Mouse (Mus musculus) heart, adult 11 months (tissue): ENCODE measurements around the gene Il17rd.

Experiments
- DNase-seq: peaks from one replicate; pipeline ENCODE4 v3.0.0; 2022

Il17rd gene

GRCm38 (mm10) chr14:27048231-27048956 is 9.7 kb downstream of the Il17rd start:
- no peak for DNase-seq

DNA sequence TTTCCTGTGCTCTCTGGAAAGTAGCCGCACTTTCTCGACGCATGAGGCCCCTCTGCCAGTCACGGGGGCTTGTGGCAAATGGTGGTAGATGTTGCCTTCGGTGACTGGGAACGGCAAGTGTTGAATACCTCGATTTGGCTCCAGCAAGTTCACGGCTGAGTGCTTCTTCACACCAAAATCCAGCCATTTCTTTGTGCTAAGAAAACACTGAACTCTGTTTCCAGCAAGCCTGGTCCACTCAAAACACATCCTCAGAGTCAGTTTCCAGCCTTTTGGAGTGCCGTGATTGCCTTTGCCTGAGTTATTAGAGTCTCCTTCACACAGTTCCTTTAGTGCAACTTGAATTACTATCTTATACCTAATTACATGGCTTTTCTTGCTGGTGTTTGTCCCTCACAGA is 11.3 kb downstream of the Il17rd start:
- no peak for DNase-seq

- DNase-seq: no peak
These were observed 12.1 kb downstream of the Il17rd start for GRCm38 (mm10) chr14:27050560-27051510.

DNA sequence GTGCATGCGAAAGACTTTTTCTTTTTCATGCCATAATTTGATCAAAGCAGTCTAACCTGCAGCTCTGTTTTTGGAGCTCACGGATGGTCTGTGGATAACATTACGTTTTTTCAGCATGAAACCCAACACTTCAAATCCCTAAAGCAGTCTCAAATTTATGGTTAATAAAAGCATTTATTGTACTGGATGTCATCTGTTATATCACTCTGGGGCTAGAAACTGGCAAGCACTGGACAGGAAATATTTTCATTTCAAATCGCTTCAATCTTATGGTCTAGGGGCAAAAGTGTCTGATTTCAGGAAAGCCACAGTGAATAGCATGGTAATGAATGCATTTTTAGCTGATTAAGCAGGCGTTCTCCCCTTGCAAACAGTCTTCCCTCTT is 12.8 kb downstream of the Il17rd start:
- DNase-seq: no peak

GRCm38 (mm10) chr14:27058535-27059223 is 19.9 kb downstream of the Il17rd start:
- DNase-seq: no peak

DNA sequence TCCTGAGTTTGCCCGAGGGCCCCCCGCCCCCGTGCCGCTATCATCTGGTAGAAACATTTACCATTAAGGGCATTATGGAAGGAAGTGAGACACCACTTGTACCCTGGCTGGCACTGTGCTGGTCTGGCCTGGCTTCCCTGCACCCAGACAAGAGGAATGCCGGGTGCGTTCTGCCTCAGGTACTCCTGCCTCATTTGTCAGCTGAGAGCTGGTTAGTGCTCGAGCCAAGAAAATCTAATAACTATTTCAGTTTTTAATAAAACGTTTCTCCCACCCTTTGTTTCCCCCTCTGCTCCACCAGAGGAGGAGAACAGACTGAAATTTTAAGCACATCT is 20.4 kb downstream of the Il17rd start:
- peak; percentile 89 for DNase-seq

GRCm38 (mm10) chr14:27063338-27063737 is 24.6 kb downstream of the Il17rd start:
- no peak for DNase-seq

GRCm38 (mm10) chr14:27066171-27066929 is 27.6 kb downstream of the Il17rd start:
- peak; percentile 96 for DNase-seq

GRCm38 (mm10) chr14:27067866-27068271 is 29.1 kb downstream of the Il17rd start:
- no peak for DNase-seq

- DNase-seq: no peak
These were observed 30.8 kb downstream of the Il17rd start for GRCm38 (mm10) chr14:27069434-27070097.

DNA sequence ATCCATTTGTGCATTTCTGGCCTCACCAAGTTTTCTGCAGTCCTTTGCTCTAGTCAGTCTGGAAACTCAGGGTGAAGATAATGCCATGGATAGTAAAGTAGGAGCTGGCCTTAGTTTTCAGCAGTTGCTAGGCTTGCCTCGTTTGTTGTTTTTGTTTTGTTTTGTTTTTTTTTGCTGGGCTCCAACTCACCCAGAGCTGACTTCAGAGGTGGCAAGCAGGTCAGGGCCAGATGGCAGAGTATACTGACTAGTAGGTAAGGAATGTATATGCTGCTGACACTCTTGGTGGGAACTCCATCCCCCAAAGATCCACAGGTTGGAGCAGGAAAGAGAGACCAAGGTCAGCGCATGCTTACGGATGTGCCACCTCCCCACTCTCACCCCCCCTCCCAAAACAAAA is 31.4 kb downstream of the Il17rd start:
- DNase-seq: no peak

- no peak for DNase-seq
These were observed 32.0 kb downstream of the Il17rd start for GRCm38 (mm10) chr14:27070758-27071157.

DNA sequence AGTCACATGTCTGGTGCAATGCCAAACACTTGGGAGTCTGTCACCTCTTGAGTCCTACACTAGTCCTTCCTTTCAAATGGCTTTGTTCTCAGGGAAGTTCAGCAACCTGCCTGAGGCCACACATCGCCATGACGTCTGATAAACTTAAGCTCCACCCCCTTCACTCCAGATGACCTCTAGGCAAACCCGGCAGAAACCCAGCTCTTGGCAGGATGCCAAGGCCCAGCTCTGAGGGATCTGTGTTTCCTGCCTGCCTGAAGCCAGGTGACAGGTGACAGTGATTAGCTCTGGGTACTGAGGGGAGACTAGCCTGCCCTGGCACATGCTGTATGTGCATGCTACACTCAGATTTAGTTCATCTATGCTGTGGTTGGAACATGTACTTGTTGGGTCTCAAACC is 33.2 kb downstream of the Il17rd start:
- DNase-seq: no peak

GRCm38 (mm10) chr14:27075084-27075483 is 36.3 kb downstream of the Il17rd start:
- no peak for DNase-seq

DNA sequence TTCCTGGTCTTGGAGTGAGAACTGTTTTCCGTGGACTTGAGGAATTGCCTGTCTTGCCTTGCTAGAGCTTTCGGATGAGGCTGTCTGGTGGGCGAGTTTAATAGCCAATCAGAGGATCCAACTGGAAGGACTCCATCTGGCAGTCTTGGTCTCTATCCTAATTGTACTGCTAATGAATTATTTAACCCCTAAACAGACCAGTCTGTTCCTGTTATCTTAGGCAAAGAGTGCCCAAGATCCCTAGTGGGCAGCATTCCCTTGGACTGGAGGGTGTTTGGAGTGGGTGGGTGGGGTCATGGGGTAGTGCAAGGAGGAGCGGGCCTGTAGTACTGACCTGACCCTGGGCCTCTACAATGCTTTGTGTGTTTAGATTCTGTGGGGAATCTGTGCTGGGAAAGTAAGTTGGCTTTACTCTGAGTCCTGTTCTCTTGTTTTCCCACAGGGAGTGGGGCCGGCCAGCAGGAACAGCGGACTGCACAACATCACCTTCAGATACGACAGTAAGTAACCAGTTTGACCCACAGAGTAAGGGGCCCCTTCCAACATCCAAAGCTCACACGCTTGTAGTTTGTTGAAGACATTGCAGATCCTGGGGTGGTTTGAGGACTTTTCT is 37.3 kb downstream of the Il17rd start:
- DNase-seq: peak; percentile 91

DNA sequence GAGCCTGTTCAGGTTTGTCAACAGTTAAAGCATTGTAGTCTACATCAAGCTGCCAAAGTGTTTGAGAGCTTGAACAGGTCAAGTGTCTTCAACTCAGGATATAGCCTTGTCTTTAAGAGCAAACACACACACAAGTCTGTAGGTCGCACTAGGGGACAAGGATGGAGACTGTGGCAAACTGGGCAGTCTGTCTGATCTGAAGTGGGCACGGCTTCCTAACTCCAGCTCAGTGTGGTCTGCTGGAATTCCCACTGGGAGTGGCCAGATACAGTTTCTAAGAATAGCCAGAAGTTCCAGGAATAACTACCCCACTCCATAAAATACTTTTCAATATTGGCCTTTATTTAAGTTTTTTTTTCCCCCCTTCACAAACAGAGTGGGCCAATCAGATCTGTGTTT is 37.8 kb downstream of the Il17rd start:
- DNase-seq: no peak

GRCm38 (mm10) chr14:27081536-27082275 is 43.0 kb downstream of the Il17rd start:
- no peak for DNase-seq

GRCm38 (mm10) chr14:27085471-27085870 is 46.7 kb downstream of the Il17rd start:
- no peak for DNase-seq

- DNase-seq: no peak
These were observed 47.3 kb downstream of the Il17rd start for GRCm38 (mm10) chr14:27085999-27086398.

- DNase-seq: no peak
These were observed 55.5 kb downstream of the Il17rd start for GRCm38 (mm10) chr14:27094247-27094646.

DNA sequence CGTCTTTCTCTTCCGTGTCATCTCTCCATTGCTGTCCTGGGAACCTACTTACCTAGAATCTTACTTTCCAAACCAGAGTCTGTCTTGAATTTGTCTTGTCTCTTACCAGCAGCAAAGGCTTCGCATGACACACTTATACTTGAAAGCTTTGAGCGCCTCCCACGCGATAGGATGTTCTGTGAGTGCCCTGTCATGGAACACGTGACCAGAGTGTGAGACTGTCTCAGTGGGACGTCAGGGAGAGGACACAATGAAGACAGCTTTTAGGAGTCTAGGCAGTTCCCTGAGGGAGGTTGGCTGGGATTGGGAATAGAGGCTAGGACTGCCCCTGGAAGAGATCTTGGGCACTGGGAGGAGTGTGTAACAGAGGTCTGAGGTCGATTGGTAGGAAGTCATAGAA is 57.4 kb downstream of the Il17rd start:
- peak; percentile 85 for DNase-seq
